Mouse (Mus musculus) heart, adult 18-20 months (tissue): Measurements from ENCODE around the gene Kif6. TPM values are rescaled to one million over a fixed set of nuclear protein-coding genes. Genes with fewer than 3 reads are reported as not detected.

Source experiments
- DNase-seq, 2 experiments: peaks; one replicate each; pipeline ENCODE4 v3.0.0; 2021 to 2022; ENCODE audit warnings: mixed read lengths in 1 of 2
- total RNA-seq, 2 experiments: library from RNA; stranded (reverse); gene quantifications; 2 replicates each; pipeline ENCODE4 v1.2.3; 2021

Gene Kif6
- total RNA-seq, 2 experiments from 2014 or later: 1.2 to 3.5 TPM

DNA sequence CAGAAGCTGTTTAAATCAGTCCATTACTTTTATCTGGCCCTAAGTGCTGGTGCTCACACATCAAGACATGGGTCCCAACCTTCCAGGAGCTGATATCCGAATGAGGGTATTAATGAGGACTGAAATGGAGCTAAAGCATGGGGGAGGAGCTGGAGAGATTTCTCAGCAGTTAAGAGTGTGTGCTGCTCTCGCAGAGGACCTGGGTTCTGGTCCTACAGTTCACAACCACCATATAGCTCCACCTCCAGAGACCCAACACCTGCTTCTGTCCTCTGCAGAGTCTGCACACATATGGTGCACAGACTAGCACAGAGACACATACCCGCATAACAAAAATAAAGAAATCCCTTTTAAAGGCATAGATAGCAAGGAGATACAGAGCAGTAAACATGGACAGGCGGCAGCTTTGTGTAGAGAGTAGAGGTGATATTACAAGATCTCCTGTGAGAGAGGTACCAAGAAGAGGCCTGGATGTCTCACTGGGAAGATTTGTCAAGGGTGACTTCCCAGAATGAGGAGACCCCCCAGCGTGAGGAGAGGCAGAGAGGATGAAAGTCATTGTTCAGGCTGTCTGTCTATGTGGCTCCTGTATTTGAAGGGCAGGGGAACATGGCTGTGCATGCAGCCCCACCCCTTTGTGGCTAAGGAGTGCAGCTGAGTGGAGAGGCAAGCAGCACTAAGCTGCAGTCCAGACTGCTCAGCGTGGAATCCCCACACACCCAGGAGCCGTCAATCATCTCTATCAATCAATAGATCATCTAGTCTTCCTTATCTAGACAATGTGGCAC, 173.4 kb downstream of the Kif6 start:
- no peak for DNase-seq

DNA sequence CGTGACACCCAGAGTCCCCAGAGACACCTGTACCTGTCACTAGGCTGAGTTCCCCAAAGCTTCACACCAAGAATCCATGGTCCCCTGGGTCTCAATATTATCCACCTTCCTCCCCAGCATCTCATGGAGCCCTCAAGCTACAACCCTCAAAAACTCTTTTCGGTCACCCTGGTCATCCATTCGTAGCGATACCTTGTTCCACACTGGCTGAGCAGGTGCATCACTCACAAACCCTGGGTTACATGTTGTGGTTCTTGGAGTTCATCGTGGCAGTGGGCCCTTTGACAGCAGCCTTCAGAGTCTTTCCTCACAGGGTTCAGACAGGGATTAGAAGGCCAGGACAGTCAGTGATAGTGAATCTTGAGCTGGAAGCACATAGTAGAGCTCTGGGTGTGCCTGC, 176.6 kb downstream of the Kif6 start:
- DNase-seq: no peak

DNA sequence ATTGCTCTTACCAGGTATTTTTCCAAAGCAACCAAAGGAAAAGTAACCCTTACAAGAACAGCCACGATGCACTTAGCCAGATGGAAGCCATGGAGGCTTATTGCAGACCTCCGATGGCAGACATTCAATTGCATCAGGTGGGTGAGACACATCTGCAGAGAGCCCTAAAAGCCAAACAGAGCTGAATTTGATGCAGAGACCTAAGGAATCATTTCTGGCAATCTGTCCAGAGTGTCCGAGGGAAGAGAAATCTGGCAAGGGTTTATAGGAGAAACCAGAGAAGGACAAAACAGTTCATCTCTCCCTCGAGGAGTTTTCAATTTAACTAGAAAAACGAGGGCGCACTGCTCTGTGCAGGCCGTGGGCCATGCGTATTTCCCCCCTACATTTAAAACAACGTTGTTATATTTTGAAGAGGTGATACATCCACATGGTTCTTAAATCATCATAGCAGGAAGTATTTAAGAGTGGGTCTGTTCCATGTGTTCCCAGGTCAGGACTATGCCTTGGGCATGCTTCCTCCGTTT, 177.3 kb downstream of the Kif6 start:
- DNase-seq: no peak

DNA sequence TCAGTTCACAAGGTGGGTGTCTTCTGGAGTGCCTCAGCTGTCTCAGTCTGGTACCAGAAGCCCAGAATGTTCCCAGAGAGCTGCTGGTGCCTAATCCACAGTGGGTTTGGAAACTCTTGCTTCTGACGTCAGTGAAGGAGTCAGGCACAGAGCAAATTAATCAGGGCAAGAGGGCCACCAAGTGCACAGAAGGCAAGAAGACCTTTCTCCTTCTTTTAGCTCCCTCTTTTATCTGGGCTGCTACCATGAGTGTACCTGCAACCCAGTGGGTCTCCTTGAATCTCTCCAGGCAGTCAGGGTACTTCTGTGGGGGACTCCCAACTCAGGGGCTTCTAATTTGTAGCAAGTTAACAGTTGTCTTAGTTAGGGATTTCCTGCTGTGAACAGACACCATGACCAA, 178.0 kb downstream of the Kif6 start:
- DNase-seq: no peak

DNA sequence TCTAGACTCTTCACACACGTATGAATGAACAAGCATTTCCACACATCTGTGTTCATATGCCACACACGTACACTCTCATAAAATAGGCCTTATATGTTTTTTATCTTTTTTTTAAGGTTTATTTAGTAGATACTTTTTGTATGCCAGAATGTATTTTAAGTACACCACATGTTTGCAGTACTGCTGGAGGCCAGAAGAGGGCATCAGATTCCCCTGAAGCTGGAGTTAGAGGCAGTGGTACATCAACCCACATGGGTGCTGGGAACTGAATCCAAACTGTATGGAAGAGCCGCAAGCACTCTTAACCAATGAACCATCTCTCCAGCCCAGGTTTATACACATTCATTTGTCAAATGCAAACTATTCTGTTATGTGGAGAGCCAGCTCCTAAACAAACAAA, 179.0 kb downstream of the Kif6 start:
- no peak for DNase-seq

- DNase-seq: no peak
These were observed 180.3 kb downstream of the Kif6 start for GRCm38 (mm10) chr17:49795241-49795640.

DNA sequence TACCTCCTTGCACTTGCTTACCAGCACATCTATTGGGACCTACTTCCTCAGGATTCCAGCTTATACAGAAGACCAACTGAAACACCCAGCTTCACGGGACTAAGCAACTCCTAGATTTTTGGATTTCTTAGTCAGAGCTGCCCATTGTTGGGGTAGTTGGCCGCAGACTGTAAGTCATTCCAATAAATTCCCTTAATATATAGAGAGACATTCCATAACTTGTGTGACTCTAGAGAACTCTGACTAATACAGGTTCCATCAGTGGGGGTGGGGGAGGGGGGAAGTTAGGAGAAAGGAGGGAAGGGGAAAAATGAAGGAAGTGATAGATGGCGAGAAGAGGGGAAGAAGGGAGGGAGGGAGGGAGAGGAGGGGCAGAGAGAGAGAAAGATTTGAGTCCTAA, 181.2 kb downstream of the Kif6 start:
- no peak for DNase-seq

DNA sequence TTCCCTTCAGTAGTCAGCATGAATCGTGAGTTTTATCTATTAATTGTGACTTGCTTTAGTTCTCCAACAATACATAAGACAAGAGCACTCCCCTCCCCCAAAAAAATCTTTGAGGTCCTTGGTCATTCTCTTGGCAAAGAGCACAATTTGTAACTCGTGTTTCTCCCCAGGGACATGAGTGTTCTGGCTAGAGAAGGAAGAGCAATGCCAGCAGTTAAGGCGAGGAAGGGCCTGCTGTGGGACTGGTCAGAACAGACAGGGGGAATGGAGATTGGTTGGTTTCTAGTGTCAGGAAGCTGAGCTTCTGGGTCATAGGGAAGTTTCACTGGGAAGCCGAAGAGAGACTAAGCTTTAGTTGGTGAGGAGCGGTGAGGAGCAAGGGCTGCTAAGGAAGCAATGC, 184.2 kb downstream of the Kif6 start:
- DNase-seq: peak in 1 of 2 experiments; percentile 31

GRCm38 (mm10) chr17:49800157-49800556, 185.2 kb downstream of the Kif6 start:
- DNase-seq: no peak

- DNase-seq: no peak
These were observed 192.5 kb downstream of the Kif6 start for GRCm38 (mm10) chr17:49807461-49807860.

GRCm38 (mm10) chr17:49808712-49809343, 193.9 kb downstream of the Kif6 start:
- no peak for DNase-seq

DNA sequence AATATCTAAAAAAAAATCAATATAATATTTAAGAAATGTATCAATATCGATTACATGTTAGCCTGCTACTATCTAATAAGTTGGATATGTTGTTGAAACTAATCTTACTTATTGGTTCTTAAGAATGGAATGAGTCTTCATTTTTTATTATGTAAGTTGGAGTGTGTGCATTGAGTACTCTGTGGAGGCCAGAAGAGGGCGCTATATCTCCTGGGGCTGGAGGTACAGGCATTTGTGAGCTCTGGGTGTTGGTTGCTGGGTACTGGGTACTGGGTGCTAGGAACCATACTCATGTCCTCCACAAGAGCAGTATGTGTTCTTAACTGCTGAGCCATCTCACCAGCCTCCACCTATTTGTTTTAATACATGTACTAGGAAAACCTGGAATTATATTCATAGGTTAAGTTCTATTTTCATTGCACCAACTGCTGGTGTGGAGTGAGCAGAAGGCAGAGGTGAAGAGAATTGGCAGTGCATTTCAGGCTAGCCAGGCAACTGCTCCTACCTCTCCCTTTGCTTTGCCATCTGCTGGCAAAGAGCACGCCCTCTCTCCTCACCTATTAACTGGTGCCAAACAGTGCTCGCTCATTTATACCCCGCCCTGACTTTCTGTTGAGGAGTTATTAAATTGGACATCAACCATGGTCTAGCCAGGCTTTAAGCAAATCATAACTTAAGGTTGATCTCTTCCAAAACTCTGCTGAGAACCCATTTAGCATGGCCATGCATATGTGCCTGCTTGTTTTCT, 199.1 kb downstream of the Kif6 start:
- DNase-seq: no peak

- no peak for DNase-seq
These were observed 201.2 kb downstream of the Kif6 start for GRCm38 (mm10) chr17:49816067-49816565.

DNA sequence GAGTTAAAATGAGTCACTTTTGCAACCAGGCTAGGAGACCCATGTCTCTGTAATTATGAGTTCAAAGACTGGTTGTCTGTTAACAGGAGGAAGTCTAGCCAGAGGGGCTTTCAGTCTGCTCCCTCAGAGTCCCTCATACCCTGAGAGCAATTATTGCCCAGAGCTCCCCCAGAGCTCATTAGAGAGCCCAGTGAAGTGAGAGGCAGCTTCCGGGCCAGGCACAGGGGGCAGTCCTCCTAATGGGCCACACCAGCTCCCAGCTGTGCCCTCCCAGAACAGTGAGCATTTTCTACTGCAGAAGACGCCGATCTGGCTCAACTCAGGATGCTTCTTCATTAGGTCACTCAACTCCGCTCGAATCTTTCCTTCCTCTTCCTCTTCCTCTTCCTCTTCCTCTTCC, 201.8 kb downstream of the Kif6 start:
- no peak for DNase-seq

DNA sequence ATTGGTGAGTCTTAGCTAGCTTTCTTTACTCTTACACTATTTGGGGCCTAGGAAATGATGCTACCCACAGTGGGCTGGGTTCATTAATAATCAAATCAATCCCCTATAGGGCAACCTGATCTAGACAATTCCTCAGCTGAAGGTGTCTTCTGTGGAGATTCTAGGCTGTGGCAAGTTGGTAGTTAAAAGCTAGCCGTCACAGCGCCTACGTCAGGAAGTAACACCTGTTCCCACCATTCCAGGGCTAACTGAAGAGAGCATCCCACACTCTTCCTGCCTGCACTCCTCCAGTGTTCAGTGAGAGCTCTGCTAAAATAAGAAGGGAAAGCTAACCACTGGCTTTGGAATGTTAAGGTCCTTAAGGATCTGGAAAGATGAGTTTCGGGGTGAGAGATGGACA, 205.3 kb downstream of the Kif6 start:
- no peak for DNase-seq

GRCm38 (mm10) chr17:49824142-49824840, 209.4 kb downstream of the Kif6 start:
- DNase-seq: peak; percentile 28 to 51

DNA sequence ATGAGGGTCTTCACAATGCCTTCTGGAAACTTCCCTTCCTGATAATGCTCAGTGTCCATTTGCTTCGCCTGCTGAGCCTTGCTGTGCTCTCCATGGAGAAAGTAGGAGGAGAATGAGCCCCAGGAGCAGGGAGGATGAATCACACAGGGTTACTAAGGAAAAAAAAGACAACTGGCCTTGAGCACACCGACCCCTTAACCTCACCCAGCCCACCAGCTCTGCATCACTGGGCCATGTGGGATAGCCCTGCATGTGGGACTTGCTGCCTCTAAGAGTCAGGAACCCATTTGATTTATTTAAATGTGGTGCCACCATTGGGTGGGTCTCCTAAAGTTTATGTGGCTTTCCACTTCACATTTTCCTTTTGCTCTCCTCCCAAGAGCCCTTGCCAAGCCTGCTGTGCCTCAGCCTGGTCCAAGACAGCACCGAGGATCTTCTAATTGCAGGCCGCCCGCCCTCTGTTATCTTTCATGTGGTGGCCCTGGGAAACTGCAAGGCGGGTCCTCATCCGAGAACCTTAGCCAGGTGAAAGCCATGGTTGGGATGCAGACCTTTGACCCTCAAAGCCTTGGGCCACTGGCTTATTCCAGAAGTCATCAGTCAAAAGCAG, 210.0 kb downstream of the Kif6 start:
- no peak for DNase-seq

DNA sequence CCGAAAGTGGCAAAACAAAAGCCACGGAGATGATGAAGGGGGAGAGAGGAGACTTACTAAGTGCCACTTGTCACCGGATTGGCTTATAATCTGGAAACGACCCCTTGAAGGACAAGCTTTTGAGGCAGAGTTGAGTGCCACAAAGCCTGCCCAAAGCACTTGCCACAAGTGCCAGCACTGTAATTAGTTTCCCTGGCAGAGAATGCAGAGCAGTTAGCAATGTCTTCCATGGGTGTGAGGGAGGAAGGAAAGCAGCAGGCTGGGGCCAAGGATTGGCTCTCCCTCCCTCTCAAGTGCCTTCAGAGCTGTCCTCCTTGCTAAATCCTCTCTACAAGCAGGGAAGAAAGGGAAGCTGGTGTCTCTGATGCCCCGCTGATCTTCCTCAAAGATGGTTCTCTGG, 210.9 kb downstream of the Kif6 start:
- DNase-seq: peak in 1 of 2 experiments; percentile 7

DNA sequence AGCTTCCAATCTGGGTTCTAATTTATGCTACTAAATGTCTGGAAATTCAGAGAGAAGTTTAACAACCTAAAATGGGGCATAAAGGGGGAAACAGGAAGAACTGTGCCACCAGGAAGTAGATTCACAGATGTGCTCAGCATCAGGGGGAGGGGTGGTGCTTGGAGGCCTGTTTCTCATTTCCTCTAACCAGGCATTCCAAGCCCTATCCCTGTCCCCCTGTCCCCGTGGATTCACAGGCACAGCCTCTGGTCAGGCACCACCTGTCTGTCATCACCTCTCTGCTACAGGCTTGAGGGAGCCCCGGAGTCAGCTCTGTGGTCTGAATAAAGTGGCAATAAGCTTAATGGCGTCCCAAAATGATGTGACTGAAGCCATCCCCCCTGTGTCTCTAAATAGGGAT, 216.8 kb downstream of the Kif6 start:
- no peak for DNase-seq

- no peak for DNase-seq
These were observed 219.2 kb downstream of the Kif6 start for GRCm38 (mm10) chr17:49834044-49834545.

DNA sequence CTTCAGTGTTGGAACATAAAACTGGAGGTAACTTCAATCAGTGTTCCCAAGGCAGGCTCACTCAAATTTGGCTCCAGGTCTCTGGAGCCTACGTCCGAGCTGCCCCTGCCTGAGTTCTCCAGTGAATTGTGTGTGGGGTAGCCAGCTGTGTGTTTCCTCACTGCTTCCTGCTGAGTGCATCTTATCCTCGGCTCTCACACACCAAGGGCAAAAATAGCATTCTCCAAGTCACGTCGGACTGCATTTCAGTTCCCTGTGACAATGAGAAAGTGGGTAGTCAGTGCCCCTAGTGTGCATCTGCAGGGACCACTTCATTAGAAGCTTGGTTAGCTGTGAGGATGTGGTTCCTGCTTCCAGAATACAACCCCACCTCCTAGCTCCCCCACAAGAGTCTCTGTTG, 222.5 kb downstream of the Kif6 start:
- DNase-seq: no peak

- DNase-seq: no peak
These were observed 224.3 kb downstream of the Kif6 start for GRCm38 (mm10) chr17:49839243-49839642.
